Mouse (Mus musculus): ENCODE measurements at regions not wholly inside any gene's neighbourhood (a gene's known extent, or its start where the extent isn't known, plus 50 kb on each side); places are given as distances from the start of the nearest gene placed in this dataset.

- no peak overlapping the region for H3K4me3 ChIP-seq (replicated peaks)
- no peak overlapping the region for H3K27ac ChIP-seq (replicated peaks)
- no peaks in the 10 kb centered on the region for H3K27me3 ChIP-seq (replicated peaks)
- H3K9ac ChIP-seq (replicated peaks): no peak overlapping the region
- no peak for ATAC-seq (ENCODE audit: low FRiP score)
- no peaks in the 10 kb centered on the region for H3K9me3 ChIP-seq (replicated peaks)
- H3K4me2 ChIP-seq: no peak overlapping the region
- no peaks in the 10 kb centered on the region for H3K36me3 ChIP-seq
- WGBS: 82% methylated on average over 25 of the region's 25 CpGs
- peaks cover 9% of the 10 kb centered on the region for H3K4me1 ChIP-seq
Measured at GRCm38 (mm10) chr9:102782926-102783850, 51.5 kb upstream of the Ryk start.

- ATAC-seq (ENCODE audit: low FRiP score): peak; percentile 59
- H3K27ac ChIP-seq (replicated peaks): no peak overlapping the region
- no peaks in the 10 kb centered on the region for H3K27me3 ChIP-seq (replicated peaks)
- H3K4me2 ChIP-seq: no peak overlapping the region
- H3K36me3 ChIP-seq: no peaks in the 10 kb centered on the region
- 11% methylated on average over 10 of the region's 10 CpGs for WGBS
- H3K4me1 ChIP-seq: peaks cover 2% of the 10 kb centered on the region; the same call in 1 of the 2 replicates
- H3K4me3 ChIP-seq (replicated peaks): no peak overlapping the region
- H3K9ac ChIP-seq (replicated peaks): no peak overlapping the region
- no peaks in the 10 kb centered on the region for H3K9me3 ChIP-seq (replicated peaks)
Measured at GRCm38 (mm10) chr9:102784329-102785026, 50.2 kb upstream of the Ryk start.

All from neural tube, embryonic 15.5 days (tissue).